ENCODE assay signal across 7 mouse cellular contexts in genomic region chr11:60113624-60114023, GRCm38 (mm10). TPM values are rescaled to one million over a fixed set of nuclear protein-coding genes. Genes with fewer than 3 reads are reported as not detected.
A peak's percentile ranks its signal among the peaks of the same experiment; 100 is the strongest.
DNase-seq lines count a peak whose midpoint lies in the region; ATAC-seq and TF ChIP-seq lines count a peak whose summit lies in the region.

No protein-coding gene starts in this region.

- peak overlapping the region; percentile 67; the same call in 1 of the 2 replicates for H3K9ac ChIP-seq in forebrain, postnatal 0 days
- H3K9ac ChIP-seq in limb, embryonic 14.5 days (ENCODE audit: low read depth, low read length, severe bottlenecking): peak overlapping the region; percentile 55; the same call in 1 of the 2 replicates

- peak; percentile 31 for DNase-seq in thymus, postnatal 25 days
- no peak for DNase-seq in thymus, postnatal 10 days (ENCODE audit: low spot score in 2 of 2)
- no peak for DNase-seq in forebrain, postnatal 0 days
- DNase-seq in limb, embryonic 14.5 days (ENCODE audit: low spot score): no peak
- no peak for DNase-seq in testis, postnatal 10 days (ENCODE audit: low spot score)
- no peak for DNase-seq in right cerebral cortex, postnatal 25 days

- H3K4me2 ChIP-seq in forebrain, postnatal 0 days (ENCODE audit: low read depth): peak overlapping the region; percentile 75; the same call in 1 of the 2 replicates
- peak overlapping the region; percentile 76 for H3K4me2 ChIP-seq in limb, embryonic 14.5 days (replicated peaks; ENCODE audit: low read depth, low read length, severe bottlenecking)

- peak overlapping the region; percentile 91 for H3K27ac ChIP-seq in forebrain, postnatal 0 days (ENCODE audit: low read depth, low read length)
- peak overlapping the region; percentile 89 for H3K27ac ChIP-seq in limb, embryonic 14.5 days (replicated peaks; ENCODE audit: low read depth, low read length)
- peak overlapping the region; percentile 92 for H3K27ac ChIP-seq in small intestine, adult 2 months (ENCODE audit: insufficient read depth, low read depth, low read length)

- TF ChIP-seq POLR2A in limb, embryonic 14.5 days (IDR thresholded peaks at IDR 0.05; ENCODE audit: borderline replicate concordance, extremely low read depth, insufficient read depth, insufficient read length): no peak
- no peak for TF ChIP-seq POLR2A in small intestine, adult 2 months (IDR thresholded peaks at IDR 0.05; ENCODE audit: low read depth, low read length)

- WGBS in forebrain, postnatal 0 days: 9% methylated on average over 4 of the region's 4 CpGs
- 6% methylated on average over 4 of the region's 4 CpGs for WGBS in limb, embryonic 14.5 days
- 6% methylated on average over 4 of the region's 4 CpGs for WGBS in small intestine, adult 2 months

- H3K9me3 ChIP-seq in forebrain, postnatal 0 days (ENCODE audit: low read length): no peaks in the 10 kb centered on the region
- H3K9me3 ChIP-seq in limb, embryonic 14.5 days (ENCODE audit: control insufficient read depth, low read length): no peaks in the 10 kb centered on the region

- H3K36me3 ChIP-seq in forebrain, postnatal 0 days (ENCODE audit: insufficient read depth): no peaks in the 10 kb centered on the region
- no peaks in the 10 kb centered on the region; the same call in 1 of the 2 replicates for H3K36me3 ChIP-seq in limb, embryonic 14.5 days (ENCODE audit: control insufficient read depth, insufficient read depth, low read length)
- H3K36me3 ChIP-seq in small intestine, adult 2 months (ENCODE audit: control insufficient read depth, insufficient read depth, low read length): no peaks in the 10 kb centered on the region

- H3K4me1 ChIP-seq in forebrain, postnatal 0 days (ENCODE audit: insufficient read depth): peaks cover 19% of the 10 kb centered on the region
- H3K4me1 ChIP-seq in limb, embryonic 14.5 days (ENCODE audit: control insufficient read depth, insufficient read depth, low read length): peaks cover 61% of the 10 kb centered on the region
- peaks cover 33% of the 10 kb centered on the region for H3K4me1 ChIP-seq in small intestine, adult 2 months (ENCODE audit: control insufficient read depth, insufficient read depth, insufficient read length, low read length)

- no peak for TF ChIP-seq CTCF in forebrain, postnatal 0 days (IDR thresholded peaks at IDR 0.05; ENCODE audit: low read depth)
- no peak for TF ChIP-seq CTCF in small intestine, adult 2 months (IDR thresholded peaks at IDR 0.05; ENCODE audit: extremely low read depth, insufficient read length, insufficient replicate concordance, low read depth, low read length)

- no peak for ATAC-seq in forebrain, postnatal 0 days
- ATAC-seq in limb, embryonic 14.5 days (ENCODE audit: low FRiP score, low read depth): no peak

- no peak overlapping the region for H3K4me3 ChIP-seq in forebrain, postnatal 0 days (ENCODE audit: low read depth, low read length)
- no peak overlapping the region; the same call in 1 of the 2 replicates for H3K4me3 ChIP-seq in limb, embryonic 14.5 days (replicated peaks; ENCODE audit: low read length)
- H3K4me3 ChIP-seq in small intestine, adult 2 months (ENCODE audit: low read depth, low read length): no peak overlapping the region

- H3K27me3 ChIP-seq in forebrain, postnatal 0 days (ENCODE audit: insufficient read depth, low read length): no peaks in the 10 kb centered on the region
- no peaks in the 10 kb centered on the region for H3K27me3 ChIP-seq in limb, embryonic 14.5 days (ENCODE audit: control insufficient read depth, insufficient read depth, low read length)
- H3K27me3 ChIP-seq in small intestine, adult 2 months (ENCODE audit: control insufficient read depth, insufficient read depth, low read length): no peaks in the 10 kb centered on the region

RNA-seq across cellular contexts. Expression of gene Rai1, which starts 8.8 kb away (rescaled TPM):
- 50.9 and 60.7 TPM in 2 replicates for total RNA-seq in forebrain, postnatal 0 days (2014; rRNA removed)
- 16.6 and 21.2 TPM in 2 replicates for polyA plus RNA-seq in forebrain, postnatal 0 days (2015; fragmentation: Nextera tagmentation; extraction: Ambion mirVana)
- 62.1 and 85.3 TPM in 2 replicates for polyA plus RNA-seq in limb, embryonic 14.5 days (2012; rRNA removed)
- polyA plus RNA-seq in limb, embryonic 14.5 days (2014; fragmentation: Nextera tagmentation; extraction: Ambion mirVana): 29.7 and 33.1 TPM in 2 replicates
- polyA plus RNA-seq in small intestine, adult 2 months (2012; rRNA removed): 17.6 and 24.3 TPM in 2 replicates
